ENCODE assay signal across 17 mouse cellular contexts in genomic region chr8:122658149-122658806, GRCm38 (mm10). TPM values are rescaled to one million over a fixed set of nuclear protein-coding genes. Genes with fewer than 3 reads are reported as not detected.
DNase-seq lines count a peak whose midpoint lies in the region; ATAC-seq and TF ChIP-seq lines count a peak whose summit lies in the region.
"Had no signal": no experiment of that assay in that cellular context is flagged by ENCODE, and none has a peak within 500 bp of the region (broad histone marks: within the 10 kb centered on the region; RNA-seq: fewer than 3 reads in every experiment).

No protein-coding gene starts in this region.

- H3K27ac ChIP-seq in heart, embryonic 10.5 days: 0 out of 2 replicates have a peak overlapping the region, but pooled peaks have one; percentile 18
- H3K27ac ChIP-seq in stomach, embryonic 14.5 days (ENCODE audit: low read length): peak overlapping the region; percentile 15; the same call in 1 of the 2 replicates
- H3K27ac ChIP-seq in stomach, postnatal 0 days (replicated peaks): no peak overlapping the region
- H3K27ac ChIP-seq in limb, embryonic 11.5 days (replicated peaks; ENCODE audit: low read depth, low read length): peak overlapping the region; percentile 86
- no peak overlapping the region for H3K27ac ChIP-seq in liver, postnatal 0 days (ENCODE audit: low read depth)

- no peaks in the 10 kb centered on the region for H3K27me3 ChIP-seq in heart, embryonic 10.5 days (ENCODE audit: insufficient read depth, poor library complexity, severe bottlenecking)
- H3K27me3 ChIP-seq in stomach, embryonic 14.5 days (ENCODE audit: control insufficient read depth, insufficient read depth, low read length): no peaks in the 10 kb centered on the region
- H3K27me3 ChIP-seq in stomach, postnatal 0 days (ENCODE audit: control insufficient read depth, insufficient read depth, low read length): no peaks in the 10 kb centered on the region
- H3K27me3 ChIP-seq in limb, embryonic 11.5 days (ENCODE audit: control insufficient read depth, insufficient read depth, low read length): no peaks in the 10 kb centered on the region
- no peaks in the 10 kb centered on the region for H3K27me3 ChIP-seq in liver, postnatal 0 days (ENCODE audit: insufficient read depth, low read length)

- TF ChIP-seq EP300 in stomach, postnatal 0 days (optimal IDR thresholded peaks at IDR 0.05): no peak
- no peak for TF ChIP-seq EP300 in liver, postnatal 0 days (IDR thresholded peaks at IDR 0.05; ENCODE audit: low read depth)

- no peak overlapping the region for H3K9ac ChIP-seq in stomach, embryonic 14.5 days (replicated peaks; ENCODE audit: low read depth, low read length)
- H3K9ac ChIP-seq in stomach, postnatal 0 days (ENCODE audit: low read length): no peak overlapping the region
- H3K9ac ChIP-seq in limb, embryonic 11.5 days (ENCODE audit: low read length): 0 out of 2 replicates have a peak overlapping the region, but pooled peaks have one; percentile 9
- no peak overlapping the region for H3K9ac ChIP-seq in liver, postnatal 0 days (replicated peaks)

- peaks cover 76% of the 10 kb centered on the region for H3K4me1 ChIP-seq in heart, embryonic 10.5 days
- peaks cover 48% of the 10 kb centered on the region for H3K4me1 ChIP-seq in stomach, embryonic 14.5 days (ENCODE audit: control insufficient read depth, insufficient read depth, low read length)
- peaks cover 3% of the 10 kb centered on the region; the same call in 1 of the 2 replicates for H3K4me1 ChIP-seq in stomach, postnatal 0 days (replicated peaks; ENCODE audit: control insufficient read depth, insufficient read depth)
- H3K4me1 ChIP-seq in limb, embryonic 11.5 days (ENCODE audit: control insufficient read depth, insufficient read depth, low read length): peaks cover 67% of the 10 kb centered on the region
- peaks cover 4% of the 10 kb centered on the region; the same call in 1 of the 2 replicates for H3K4me1 ChIP-seq in liver, postnatal 0 days (ENCODE audit: insufficient read depth)

- DNase-seq in heart, embryonic 10.5 days (ENCODE audit: low spot score): no peak
- no peak for DNase-seq in heart, postnatal 4 days
- no peak for DNase-seq in stomach, postnatal 0 days (ENCODE audit: low spot score)
- peak; percentile 88 for DNase-seq in limb, embryonic 11.5 days (ENCODE audit: low spot score)
- no peak for DNase-seq in right cerebral cortex, postnatal 10 days (ENCODE audit: low spot score in 2 of 2)
- no peak for DNase-seq in liver, postnatal 0 days
- DNase-seq in frontal cortex, adult 2 months (ENCODE audit: extremely low spot score in 1 of 2, low spot score in 1 of 2): no peak
- DNase-seq: cerebellum, adult 8-10 months; kidney, postnatal 14 days; lung, postnatal 10 days; midbrain, embryonic 14.5 days; right cerebral cortex, adult 18-20 months had no signal

- WGBS in heart, embryonic 10.5 days: 72% methylated on average over 10 of the region's 10 CpGs
- 55% methylated on average over 10 of the region's 10 CpGs for WGBS in stomach, embryonic 14.5 days
- WGBS in stomach, postnatal 0 days: 61% methylated on average over 10 of the region's 10 CpGs
- WGBS in limb, embryonic 11.5 days: 17% methylated on average over 10 of the region's 10 CpGs
- 79% methylated on average over 10 of the region's 10 CpGs for WGBS in liver, postnatal 0 days (ENCODE audit: insufficient replicate concordance)

- ATAC-seq in stomach, embryonic 14.5 days (ENCODE audit: insufficient number of reproducible peaks, insufficient read depth, low FRiP score, low read depth): 0 out of 2 replicates have a peak, but pooled peaks have one; percentile 3
- ATAC-seq in stomach, postnatal 0 days (ENCODE audit: low FRiP score, low TSS enrichment): no peak
- ATAC-seq in limb, embryonic 11.5 days (ENCODE audit: insufficient number of reproducible peaks, low FRiP score, low TSS enrichment, low read depth): peak; percentile 36; the same call in 1 of the 2 replicates
- no peak for ATAC-seq in liver, postnatal 0 days

- H3K36me3 ChIP-seq in heart, embryonic 10.5 days: no peaks in the 10 kb centered on the region
- no peaks in the 10 kb centered on the region for H3K36me3 ChIP-seq in stomach, embryonic 14.5 days (ENCODE audit: control insufficient read depth, insufficient read depth, low read length)
- H3K36me3 ChIP-seq in stomach, postnatal 0 days (ENCODE audit: control insufficient read depth, insufficient read depth, low read length): no peaks in the 10 kb centered on the region
- H3K36me3 ChIP-seq in limb, embryonic 11.5 days (ENCODE audit: control insufficient read depth, insufficient read depth, low read length): no peaks in the 10 kb centered on the region
- H3K36me3 ChIP-seq in liver, postnatal 0 days (replicated peaks; ENCODE audit: insufficient read depth, low read length): no peaks in the 10 kb centered on the region

- no peak overlapping the region for H3K4me3 ChIP-seq in heart, embryonic 10.5 days
- no peak overlapping the region for H3K4me3 ChIP-seq in stomach, embryonic 14.5 days (ENCODE audit: low read depth, low read length)
- no peak overlapping the region for H3K4me3 ChIP-seq in stomach, postnatal 0 days (ENCODE audit: low read depth, low read length)
- no peak overlapping the region for H3K4me3 ChIP-seq in limb, embryonic 11.5 days (ENCODE audit: low read depth, low read length)
- H3K4me3 ChIP-seq in liver, postnatal 0 days (ENCODE audit: low read depth, low read length): no peak overlapping the region

- H3K4me2 ChIP-seq in stomach, embryonic 14.5 days (replicated peaks; ENCODE audit: low read depth, low read length): no peak overlapping the region
- H3K4me2 ChIP-seq in stomach, postnatal 0 days (replicated peaks; ENCODE audit: low read depth): no peak overlapping the region
- peak overlapping the region; percentile 24; the same call in 1 of the 2 replicates for H3K4me2 ChIP-seq in limb, embryonic 11.5 days (ENCODE audit: low read depth, severe bottlenecking)
- H3K4me2 ChIP-seq in liver, postnatal 0 days (ENCODE audit: low read depth, low read length): no peak overlapping the region
- H3K4me2 ChIP-seq: liver, embryonic 11.5 days had no signal

- no peaks in the 10 kb centered on the region for H3K9me3 ChIP-seq in heart, embryonic 10.5 days
- no peaks in the 10 kb centered on the region for H3K9me3 ChIP-seq in stomach, embryonic 14.5 days (ENCODE audit: control insufficient read depth, low read depth, low read length)
- H3K9me3 ChIP-seq in stomach, postnatal 0 days (ENCODE audit: control insufficient read depth, low read length): no peaks in the 10 kb centered on the region
- no peaks in the 10 kb centered on the region for H3K9me3 ChIP-seq in limb, embryonic 11.5 days (ENCODE audit: control insufficient read depth, low read length)
- no peaks in the 10 kb centered on the region for H3K9me3 ChIP-seq in liver, postnatal 0 days (ENCODE audit: low read length)

- no peak for TF ChIP-seq CTCF in stomach, postnatal 0 days (IDR thresholded peaks at IDR 0.05; ENCODE audit: low read depth)
- TF ChIP-seq CTCF in liver, postnatal 0 days (IDR thresholded peaks at IDR 0.05; ENCODE audit: low read depth): no peak

RNA-seq across cellular contexts. Expression of gene Pabpn1l, which starts 35.7 kb away (rescaled TPM):
- 0.19 TPM in 1 of 2 replicates, not detected in the other for polyA plus RNA-seq in heart, embryonic 10.5 days (2016; fragmentation: Nextera tagmentation; extraction: Ambion mirVana)
- total RNA-seq in heart, postnatal 4 days (2021): not detected
- not detected in 2 replicates for polyA plus RNA-seq in stomach, embryonic 14.5 days (2014; fragmentation: Nextera tagmentation; extraction: Ambion mirVana)
- polyA plus RNA-seq in stomach, postnatal 0 days (2015; fragmentation: Nextera tagmentation; extraction: Ambion mirVana): 0.08 TPM in 1 of 2 replicates, not detected in the other
- polyA plus RNA-seq in limb, embryonic 11.5 days (2014; fragmentation: Nextera tagmentation; extraction: Ambion mirVana): not detected in 2 replicates
- not detected in 2 replicates for polyA plus RNA-seq in liver, postnatal 0 days (2015; fragmentation: Nextera tagmentation; extraction: Ambion mirVana)
- not detected in 2 replicates for polyA plus RNA-seq in frontal cortex, adult 2 months (2012; rRNA removed)
- total RNA-seq: MEL had no signal
- polyA plus RNA-seq: C2C12; liver, embryonic 11.5 days; midbrain, embryonic 14.5 days; neural tube, embryonic 14.5 days had no signal

RNA-seq across cellular contexts. Expression of gene Cbfa2t3, which starts 40.6 kb away (rescaled TPM):
- polyA plus RNA-seq in heart, embryonic 10.5 days (2016; fragmentation: Nextera tagmentation; extraction: Ambion mirVana): 3.8 and 5.5 TPM in 2 replicates
- total RNA-seq in heart, postnatal 4 days (2021): 10 to 100 TPM; 17.3 to 19.3 TPM
- 4.1 and 4.4 TPM in 2 replicates for polyA plus RNA-seq in stomach, embryonic 14.5 days (2014; fragmentation: Nextera tagmentation; extraction: Ambion mirVana)
- 1.8 and 2.4 TPM in 2 replicates for polyA plus RNA-seq in stomach, postnatal 0 days (2015; fragmentation: Nextera tagmentation; extraction: Ambion mirVana)
- 3.3 and 4.5 TPM in 2 replicates for polyA plus RNA-seq in limb, embryonic 11.5 days (2014; fragmentation: Nextera tagmentation; extraction: Ambion mirVana)
- 2.1 and 2.4 TPM in 2 replicates for polyA plus RNA-seq in liver, postnatal 0 days (2015; fragmentation: Nextera tagmentation; extraction: Ambion mirVana)
- polyA plus RNA-seq in frontal cortex, adult 2 months (2012; rRNA removed): 7.7 and 8.6 TPM in 2 replicates

RNA-seq across cellular contexts. Expression of gene Trappc2l, which starts 46.8 kb away (rescaled TPM):
- polyA plus RNA-seq in heart, embryonic 10.5 days (2016; fragmentation: Nextera tagmentation; extraction: Ambion mirVana): 52.9 and 67.4 TPM in 2 replicates
- 10 to 100 TPM; 48.7 to 56.3 TPM for total RNA-seq in heart, postnatal 4 days (2021)
- polyA plus RNA-seq in stomach, embryonic 14.5 days (2014; fragmentation: Nextera tagmentation; extraction: Ambion mirVana): 55.9 and 66.9 TPM in 2 replicates
- 48.0 and 49.5 TPM in 2 replicates for polyA plus RNA-seq in stomach, postnatal 0 days (2015; fragmentation: Nextera tagmentation; extraction: Ambion mirVana)
- polyA plus RNA-seq in limb, embryonic 11.5 days (2014; fragmentation: Nextera tagmentation; extraction: Ambion mirVana): 45.0 and 45.4 TPM in 2 replicates
- polyA plus RNA-seq in liver, postnatal 0 days (2015; fragmentation: Nextera tagmentation; extraction: Ambion mirVana): 29.3 and 30.7 TPM in 2 replicates
- 130 and 153 TPM in 2 replicates for polyA plus RNA-seq in frontal cortex, adult 2 months (2012; rRNA removed)

RNA-seq across cellular contexts. Expression of gene Galns, which starts 47.0 kb away (rescaled TPM):
- polyA plus RNA-seq in heart, embryonic 10.5 days (2016; fragmentation: Nextera tagmentation; extraction: Ambion mirVana): 8.1 and 11.9 TPM in 2 replicates
- total RNA-seq in heart, postnatal 4 days (2021): 10 to 100 TPM in 1 of 2 experiments, 1 to 10 TPM in 1; 9.2 to 10.6 TPM
- 12.6 and 14.6 TPM in 2 replicates for polyA plus RNA-seq in stomach, embryonic 14.5 days (2014; fragmentation: Nextera tagmentation; extraction: Ambion mirVana)
- 8.2 TPM in 2 replicates for polyA plus RNA-seq in stomach, postnatal 0 days (2015; fragmentation: Nextera tagmentation; extraction: Ambion mirVana)
- polyA plus RNA-seq in limb, embryonic 11.5 days (2014; fragmentation: Nextera tagmentation; extraction: Ambion mirVana): 5.2 and 5.5 TPM in 2 replicates
- 6.8 and 6.9 TPM in 2 replicates for polyA plus RNA-seq in liver, postnatal 0 days (2015; fragmentation: Nextera tagmentation; extraction: Ambion mirVana)
- polyA plus RNA-seq in frontal cortex, adult 2 months (2012; rRNA removed): 9.4 and 9.5 TPM in 2 replicates

Comparison
In these comparisons a context has a peak if more than half of its experiments do, and no peak if none do; other contexts are left out.
1. H3K27ac ChIP-seq: peak in heart, embryonic 10.5 days (single experiment), stomach, embryonic 14.5 days (single experiment) and limb, embryonic 11.5 days (single experiment); none in stomach, postnatal 0 days (single experiment) and liver, postnatal 0 days (single experiment).
2. ATAC-seq: peak in stomach, embryonic 14.5 days (single experiment) and limb, embryonic 11.5 days (single experiment); none in stomach, postnatal 0 days (single experiment) and liver, postnatal 0 days (single experiment).